Mouse (Mus musculus) ES-E14 (cell line): Measurements from ENCODE around the gene Sfxn5. TPM values are rescaled to one million over a fixed set of nuclear protein-coding genes. Genes with fewer than 3 reads are reported as not detected.

Experiments
- DNase-seq: peaks from one replicate; pipeline ENCODE4 v3.0.0-alpha.2; 2013; ENCODE audit warnings: low read depth, low spot score
- H3K27ac ChIP-seq: 2 replicates; pipeline ENCODE4 v1.5.1; 2012; ENCODE audit warnings: low read depth, mild to moderate bottlenecking, low read length, moderate library complexity, mixed read lengths; ENCODE audit not compliant: poor library complexity, insufficient read depth, severe bottlenecking
- H3K36me3 ChIP-seq: 2 replicates; pipeline ENCODE4 v1.6.1; 2012; ENCODE audit warnings: mild to moderate bottlenecking, low read length, moderate library complexity, mixed read lengths; ENCODE audit not compliant: control insufficient read depth, poor library complexity, insufficient read depth, severe bottlenecking
- H3K4me1 ChIP-seq, 2 experiments: fragments of 150-350 bp in 1 of 2; sonication (generic) in 1 of 2; 2 replicates each; pipeline ENCODE4 v1.6.1; 2012; ENCODE audit warnings: low read length in 2 of 2, mild to moderate bottlenecking in 1 of 2, mixed read lengths in 1 of 2; ENCODE audit not compliant: control insufficient read depth in 2 of 2, insufficient read depth in 2 of 2, poor library complexity in 1 of 2
- H3K4me3 ChIP-seq, 2 experiments: fragments of 150-350 bp in 1 of 2; sonication (generic) in 1 of 2; 2 replicates each; pipeline ENCODE4 v1.5.1; 2012; ENCODE audit warnings: low read length in 2 of 2, low read depth in 1 of 2, mild to moderate bottlenecking in 1 of 2, mixed read lengths in 1 of 2; ENCODE audit not compliant: insufficient read depth in 1 of 2, poor library complexity in 1 of 2, severe bottlenecking in 1 of 2
- H3K9ac ChIP-seq: 2 replicates; pipeline ENCODE4 v1.6.1; 2012; ENCODE audit warnings: low read depth, mild to moderate bottlenecking, low read length, mixed read lengths; ENCODE audit not compliant: poor library complexity, insufficient read depth, severe bottlenecking
- H3K9me3 ChIP-seq: fragments of 150-350 bp; sonication (generic); 2 replicates; pipeline ENCODE4 v1.6.1; 2012; ENCODE audit warnings: low read depth, mild to moderate bottlenecking, low read length; ENCODE audit not compliant: control insufficient read depth, insufficient read depth
- CHD2 ChIP-seq: IDR thresholded peaks from 2 replicates; pipeline ENCODE4 v1.6.1; 2014; ENCODE audit warnings: mild to moderate bottlenecking, low read depth, low read length, inconsistent platforms
- HCFC1 ChIP-seq: IDR thresholded peaks from 2 replicates; pipeline ENCODE4 v1.6.1; 2012; ENCODE audit warnings: low read length, inconsistent platforms, borderline replicate concordance; ENCODE audit not compliant: insufficient read depth
- MAFK ChIP-seq: IDR thresholded peaks from 2 replicates; pipeline ENCODE4 v1.6.1; 2014; ENCODE audit warnings: mild to moderate bottlenecking, low read depth, low read length, inconsistent platforms; ENCODE audit not compliant: insufficient read depth
- ZC3H11A ChIP-seq: IDR thresholded peaks from 2 replicates; pipeline ENCODE4 v1.6.1; 2012; ENCODE audit warnings: low read depth, mild to moderate bottlenecking, inconsistent platforms, low read length, borderline replicate concordance
- ZNF384 ChIP-seq: IDR thresholded peaks from 2 replicates; pipeline ENCODE4 v1.6.1; 2012; ENCODE audit warnings: low read depth, low read length, inconsistent platforms
- in situ Hi-C, 2 experiments: fragments of 600-800 bp; cut with MboI; formaldehyde crosslinking; loops; one replicate each; pipeline ENCODE4 v1.15.1; 2025; ENCODE audit warnings: low sequenced_read_pairs in 2 of 2, inconsistent platforms in 1 of 2; ENCODE audit not compliant: unreplicated experiment in 2 of 2
- total RNA-seq: library from RNA; depleted of rRNA; stranded (reverse); fragments of 300-350 nt; gene quantifications from 2 replicates; pipeline ENCODE4 v1.2.3, GENCODE M21; 2012

Sfxn5 gene
- total RNA-seq, 1 experiment, result 4.9 TPM

GRCm38 (mm10) chr6:85218684-85219445 lies 114.4 kb downstream of the Sfxn5 start:
- TF ChIP-seq CHD2, result no peak
- no peak for TF ChIP-seq ZC3H11A
- no peak for TF ChIP-seq HCFC1
- no peak for TF ChIP-seq MAFK
- no peak for TF ChIP-seq ZNF384
- H3K9ac ChIP-seq, result no peak overlapping the region

GRCm38 (mm10) chr6:85218251-85218650 lies 115.0 kb downstream of the Sfxn5 start:
- Histone ChIP-seq H3K36me3 (no peaks in the 10 kb centered on the region), H3K4me3 (no peak overlapping the region), H3K9me3 (no peaks in the 10 kb centered on the region), H3K4me1 (peaks cover 0 to 16% of the 10 kb centered on the region in 2 experiments; a peak in 1 of 4 replicates), H3K27ac (no peak overlapping the region), H3K9ac (no peak overlapping the region)
- DNase-seq, result no peak
- TF ChIP-seq ZC3H11A (no peak), HCFC1 (no peak), CHD2 (no peak), MAFK (no peak), ZNF384 (no peak)
- in situ Hi-C loops, result no loop called here

More at GRCm38 (mm10) chr6:85218684-85219445, 114.4 kb downstream of the Sfxn5 start:
- in situ Hi-C loops, result no loop called here
- no peaks in the 10 kb centered on the region for H3K9me3 ChIP-seq
- DNase-seq, result no peak
- no peak overlapping the region for H3K4me3 ChIP-seq
- no peak overlapping the region for H3K27ac ChIP-seq
- H3K36me3 ChIP-seq, result no peaks in the 10 kb centered on the region
- H3K4me1 ChIP-seq, result peaks cover 2 to 21% of the 10 kb centered on the region in 2 experiments; a peak in 2 of 4 replicates

GRCm38 (mm10) chr6:85210686-85211085 lies 122.5 kb downstream of the Sfxn5 start:
- Histone ChIP-seq H3K27ac (no peak overlapping the region), H3K9ac (no peak overlapping the region), H3K4me3 (no peak overlapping the region), H3K4me1 (peaks cover 4 to 15% of the 10 kb centered on the region in 2 experiments; a peak in 1 of 4 replicates), H3K9me3 (no peaks in the 10 kb centered on the region), H3K36me3 (no peaks in the 10 kb centered on the region)
- DNase-seq, result no peak
- TF ChIP-seq ZNF384 (no peak), MAFK (no peak), ZC3H11A (no peak), HCFC1 (no peak), CHD2 (no peak)
- in situ Hi-C loops, result no loop called here

GRCm38 (mm10) chr6:85209226-85209967 lies 123.8 kb downstream of the Sfxn5 start:
- in situ Hi-C loops, result no loop called here
- peaks cover 4 to 17% of the 10 kb centered on the region in 2 experiments; a peak in 1 of 4 replicates for H3K4me1 ChIP-seq
- H3K9ac ChIP-seq, result no peak overlapping the region
- H3K36me3 ChIP-seq, result no peaks in the 10 kb centered on the region
- no peak for DNase-seq
- H3K4me3 ChIP-seq, result no peak overlapping the region
- TF ChIP-seq HCFC1 (no peak), ZNF384 (no peak)
- no peak overlapping the region for H3K27ac ChIP-seq
- H3K9me3 ChIP-seq, result no peaks in the 10 kb centered on the region
